Mouse (Mus musculus): Measurements from ENCODE around the gene Snx4.

Snx4 gene

GRCm38 (mm10) chr16:33251194-33252051, at the start of gene Snx4:
Gene Snx4 (plus strand): TSS chr16:33251442.
- no peak for TF ChIP-seq GATA4 (IDR thresholded peaks at IDR 0.05; ENCODE audit: insufficient replicate concordance, low read length)

GRCm38 (mm10) chr16:33210812-33211211, 40.4 kb upstream of the Snx4 start:
- TF ChIP-seq GATA4 (IDR thresholded peaks at IDR 0.05; ENCODE audit: insufficient replicate concordance, low read length), result no peak

- no peak for TF ChIP-seq GATA4 (IDR thresholded peaks at IDR 0.05; ENCODE audit: insufficient replicate concordance, low read length)
These were observed 34.8 kb upstream of the Snx4 start for GRCm38 (mm10) chr16:33216313-33217003.

GRCm38 (mm10) chr16:33222482-33222881, 28.8 kb upstream of the Snx4 start:
- no peak for TF ChIP-seq GATA4 (IDR thresholded peaks at IDR 0.05; ENCODE audit: insufficient replicate concordance, low read length)

- no peak for TF ChIP-seq GATA4 (IDR thresholded peaks at IDR 0.05; ENCODE audit: insufficient replicate concordance, low read length)
These were observed 26.9 kb upstream of the Snx4 start for GRCm38 (mm10) chr16:33224381-33224780.

- no peak for TF ChIP-seq GATA4 (IDR thresholded peaks at IDR 0.05; ENCODE audit: insufficient replicate concordance, low read length)
These were observed 17.1 kb upstream of the Snx4 start for GRCm38 (mm10) chr16:33234128-33234527.

GRCm38 (mm10) chr16:33236151-33236550, 15.1 kb upstream of the Snx4 start:
- no peak for TF ChIP-seq GATA4 (IDR thresholded peaks at IDR 0.05; ENCODE audit: insufficient replicate concordance, low read length)

GRCm38 (mm10) chr16:33239305-33239704, 11.9 kb upstream of the Snx4 start:
- no peak for TF ChIP-seq GATA4 (IDR thresholded peaks at IDR 0.05; ENCODE audit: insufficient replicate concordance, low read length)

GRCm38 (mm10) chr16:33242046-33242445, 9.2 kb upstream of the Snx4 start:
- no peak for TF ChIP-seq GATA4 (IDR thresholded peaks at IDR 0.05; ENCODE audit: insufficient replicate concordance, low read length)

GRCm38 (mm10) chr16:33244136-33244691, 7.0 kb upstream of the Snx4 start:
- TF ChIP-seq GATA4 (IDR thresholded peaks at IDR 0.05; ENCODE audit: insufficient replicate concordance, low read length), result no peak

- TF ChIP-seq GATA4 (IDR thresholded peaks at IDR 0.05; ENCODE audit: insufficient replicate concordance, low read length), result no peak
These were observed 6.2 kb upstream of the Snx4 start for GRCm38 (mm10) chr16:33244933-33245470.

GRCm38 (mm10) chr16:33246526-33246925, 4.7 kb upstream of the Snx4 start:
- no peak for TF ChIP-seq GATA4 (IDR thresholded peaks at IDR 0.05; ENCODE audit: insufficient replicate concordance, low read length)

- no peak for TF ChIP-seq GATA4 (IDR thresholded peaks at IDR 0.05; ENCODE audit: insufficient replicate concordance, low read length)
These were observed 4.2 kb upstream of the Snx4 start for GRCm38 (mm10) chr16:33247006-33247405.

GRCm38 (mm10) chr16:33250651-33251120, 556 bp upstream of the Snx4 start:
- TF ChIP-seq GATA4 (IDR thresholded peaks at IDR 0.05; ENCODE audit: insufficient replicate concordance, low read length), result peak; percentile 33; the same call in 1 of the 2 replicates

GRCm38 (mm10) chr16:33255601-33256000, 4.4 kb downstream of the Snx4 start:
- no peak for TF ChIP-seq GATA4 (IDR thresholded peaks at IDR 0.05; ENCODE audit: insufficient replicate concordance, low read length)
